Mouse (Mus musculus): ENCODE data around the gene Mum1.

The Mum1 gene

GRCm38 (mm10) chr10:80271186-80271843 is 45.1 kb downstream of the Mum1 start:
- no peak for DNase-seq (ENCODE audit: low read depth, low spot score)

- DNase-seq (ENCODE audit: low read depth, low spot score) = no peak
Measured at GRCm38 (mm10) chr10:80271870-80272585, 45.8 kb downstream of the Mum1 start.

GRCm38 (mm10) chr10:80273847-80274246 is 47.6 kb downstream of the Mum1 start:
- no peak for DNase-seq (ENCODE audit: low read depth, low spot score)

GRCm38 (mm10) chr10:80276238-80276637 is 50.0 kb downstream of the Mum1 start:
- no peak for DNase-seq (ENCODE audit: low read depth, low spot score)

GRCm38 (mm10) chr10:80278390-80278789 is 52.2 kb downstream of the Mum1 start:
- no peak for DNase-seq (ENCODE audit: low read depth, low spot score)

GRCm38 (mm10) chr10:80279273-80279672 is 53.0 kb downstream of the Mum1 start:
- no peak for DNase-seq (ENCODE audit: low read depth, low spot score)

GRCm38 (mm10) chr10:80281304-80281703 is 55.1 kb downstream of the Mum1 start:
- no peak for DNase-seq (ENCODE audit: low read depth, low spot score)

GRCm38 (mm10) chr10:80281921-80282371 is 55.7 kb downstream of the Mum1 start:
- DNase-seq (ENCODE audit: low read depth, low spot score) = peak; percentile 66

GRCm38 (mm10) chr10:80282481-80283441 is 56.5 kb downstream of the Mum1 start:
- no peak for DNase-seq (ENCODE audit: low read depth, low spot score)

GRCm38 (mm10) chr10:80285222-80286070 is 59.2 kb downstream of the Mum1 start:
- no peak for DNase-seq (ENCODE audit: low read depth, low spot score)

- no peak for DNase-seq (ENCODE audit: low read depth, low spot score)
Measured at GRCm38 (mm10) chr10:80288097-80288496, 61.9 kb downstream of the Mum1 start.

- DNase-seq (ENCODE audit: low read depth, low spot score) = no peak
Measured at GRCm38 (mm10) chr10:80288657-80289056, 62.4 kb downstream of the Mum1 start.

GRCm38 (mm10) chr10:80292251-80293146 is 66.3 kb downstream of the Mum1 start, which contains the start of gene Rps15:
Gene Rps15, plus strand, starts transcription at chr10:80292453.
- peak; percentile 98 for DNase-seq (ENCODE audit: low read depth, low spot score)

- DNase-seq (ENCODE audit: low read depth, low spot score) = no peak
Measured at GRCm38 (mm10) chr10:80293325-80293724, 67.1 kb downstream of the Mum1 start.

Data from brain, adult 2 months (tissue).